Mouse (Mus musculus) midbrain, embryonic 13.5 days (tissue): ENCODE results near the gene Gm9887. TPM values are rescaled to one million over a fixed set of nuclear protein-coding genes. Genes with fewer than 3 reads are reported as not detected.
"Not testable (repeated sequence)": the region's sequence is repeated elsewhere in the genome, so short reads cannot be mapped to it uniquely, and the experiment has no call there.

Experiments used
- ATAC-seq: fragments of 200-750 bp; cut with Nextera tagmentation; 2 replicates; pipeline ENCODE4 v1.8.0; 2017; ENCODE audit warnings: mild to moderate bottlenecking, moderate TSS enrichment, moderate library complexity
- H3K27ac ChIP-seq: fragments of 300-500 bp; sonication (generic); 2 replicates; pipeline ENCODE4 v1.5.1; 2015; ENCODE audit warnings: inconsistent platforms, mild to moderate bottlenecking, moderate library complexity
- H3K27me3 ChIP-seq: fragments of 300-500 bp; sonication (generic); 2 replicates; pipeline ENCODE4 v1.6.1; 2015; ENCODE audit warnings: mild to moderate bottlenecking, inconsistent platforms
- H3K36me3 ChIP-seq: fragments of 300-500 bp; sonication (generic); 2 replicates; pipeline ENCODE4 v1.6.1; 2015; ENCODE audit warnings: mild to moderate bottlenecking, inconsistent platforms
- H3K4me1 ChIP-seq: fragments of 300-500 bp; sonication (generic); replicated peaks from 2 replicates; pipeline ENCODE4 v1.6.1; 2015; ENCODE audit warnings: inconsistent platforms
- H3K4me2 ChIP-seq: fragments of 300-500 bp; sonication (generic); replicated peaks from 2 replicates; pipeline ENCODE4 v1.6.1; 2015; ENCODE audit warnings: moderate library complexity, mild to moderate bottlenecking, inconsistent platforms
- H3K4me3 ChIP-seq: fragments of 300-500 bp; sonication (generic); replicated peaks from 2 replicates; pipeline ENCODE4 v1.5.1; 2015; ENCODE audit warnings: mild to moderate bottlenecking, inconsistent platforms
- H3K9ac ChIP-seq: fragments of 300-500 bp; sonication (generic); replicated peaks from 2 replicates; pipeline ENCODE4 v1.6.1; 2015; ENCODE audit warnings: mild to moderate bottlenecking, inconsistent platforms
- H3K9me3 ChIP-seq: fragments of 300-500 bp; sonication (generic); 2 replicates; pipeline ENCODE4 v1.6.1; 2016; ENCODE audit warnings: mild to moderate bottlenecking, inconsistent platforms
- WGBS: fragments of 180-500 bp; shearing (Covaris S2); methylation state at CpG from one replicate; pipeline ENCODE4 v1.1.7; 2015; 5-methylcytosine and 5-hydroxymethylcytosine counted together
- polyA plus RNA-seq: library from polyadenylated mRNA; unstranded; fragments of >200 nt; fragmentation: Nextera tagmentation; extraction: Ambion mirVana; gene quantifications from 2 replicates; pipeline ENCODE4 v1.2.1, GENCODE M21; 2015

Gm9887 gene
- polyA plus RNA-seq, 1 experiment from 2014 or later: 1.5 TPM

GRCm38 (mm10) chr12:69365757-69366156, 6.5 kb downstream of the Gm9887 start:
- no peaks in the 10 kb centered on the region for H3K27me3 ChIP-seq
- 79% methylated on average over 7 of the region's 7 CpGs for WGBS
- H3K27ac ChIP-seq: no peak overlapping the region
- H3K9me3 ChIP-seq: no peaks in the 10 kb centered on the region
- no peak overlapping the region for H3K9ac ChIP-seq
- H3K4me1 ChIP-seq: peaks cover 19% of the 10 kb centered on the region
- no peaks in the 10 kb centered on the region for H3K36me3 ChIP-seq
- H3K4me2 ChIP-seq: no peak overlapping the region
- no peak overlapping the region for H3K4me3 ChIP-seq
- no peak for ATAC-seq

DNA sequence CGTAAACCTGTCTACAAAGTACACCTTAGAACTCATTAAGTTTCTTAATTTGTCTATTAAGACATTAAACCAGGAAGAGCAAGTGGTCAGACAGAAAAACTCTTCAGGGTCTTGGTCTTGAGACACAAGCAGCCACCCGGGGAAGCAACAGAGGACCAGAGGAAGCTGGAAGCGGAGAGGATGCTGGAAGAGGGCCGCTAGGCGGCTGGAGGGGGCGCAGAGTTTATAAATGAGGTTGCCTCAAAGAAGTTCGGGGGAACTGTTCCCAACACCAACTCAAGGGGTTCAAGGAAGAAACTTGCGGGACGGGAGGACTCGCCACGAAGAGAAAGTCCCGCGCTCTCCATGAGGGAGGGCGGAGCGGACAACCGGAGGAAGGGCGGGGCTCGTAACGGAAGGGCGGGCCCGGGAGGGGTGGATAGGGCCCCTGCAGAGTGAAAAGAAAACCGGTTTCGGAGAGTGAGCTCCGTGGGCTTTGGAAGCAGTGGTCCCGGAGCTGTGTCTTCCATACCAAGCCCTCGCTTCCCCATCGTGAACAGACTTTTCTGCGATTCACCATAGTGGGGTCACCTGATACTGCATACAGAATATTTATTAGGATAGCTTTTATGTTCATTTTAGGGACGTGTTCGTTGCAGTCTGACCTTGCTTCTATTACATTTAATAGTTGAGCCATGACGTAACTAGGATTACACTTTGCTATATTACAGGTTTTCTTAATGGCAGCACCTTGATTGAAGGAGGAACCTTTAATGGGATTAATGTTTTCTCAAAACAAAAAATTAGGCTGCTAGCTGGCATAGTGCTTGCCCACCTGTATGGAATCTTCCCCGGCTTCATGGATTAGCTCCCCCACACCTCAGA, 8.1 kb downstream of the Gm9887 start:
- peaks cover 18% of the 10 kb centered on the region for H3K4me1 ChIP-seq
- peak overlapping the region; percentile 45 for H3K4me3 ChIP-seq
- ATAC-seq: no peak
- H3K27ac ChIP-seq: 0 out of 2 replicates have a peak overlapping the region, but pooled peaks have one; percentile 16
- no peaks in the 10 kb centered on the region for H3K36me3 ChIP-seq
- H3K27me3 ChIP-seq: no peaks in the 10 kb centered on the region
- peak overlapping the region; percentile 57 for H3K9ac ChIP-seq
- no peaks in the 10 kb centered on the region for H3K9me3 ChIP-seq
- 4% methylated on average over 32 of the region's 32 CpGs for WGBS
- peak overlapping the region; percentile 77 for H3K4me2 ChIP-seq

DNA sequence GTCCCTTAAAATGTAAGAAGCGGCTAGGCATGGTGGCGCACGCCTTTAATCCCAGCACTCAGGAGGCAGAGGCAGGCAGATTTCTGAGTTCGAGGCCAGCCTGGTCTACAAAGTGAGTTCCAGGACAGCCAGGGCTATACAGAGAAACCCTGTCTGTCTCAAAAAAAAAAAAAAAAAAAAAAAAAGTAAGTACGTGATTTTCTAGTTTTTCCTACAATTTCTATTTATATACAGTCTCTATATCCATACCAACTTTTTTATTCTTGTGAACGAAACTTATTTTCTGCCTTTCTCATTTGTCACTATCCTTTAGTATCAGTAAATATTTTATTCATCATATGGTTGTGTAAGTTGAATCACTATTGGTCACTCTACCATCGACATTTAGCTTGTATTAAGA, 9.1 kb downstream of the Gm9887 start:
- H3K36me3 ChIP-seq, H3K9ac ChIP-seq, ATAC-seq, H3K27me3 ChIP-seq, H3K27ac ChIP-seq, H3K4me2 ChIP-seq, H3K4me3 ChIP-seq, H3K9me3 ChIP-seq: not testable (repeated sequence)
- WGBS: 94% methylated on average over 7 of the region's 7 CpGs
- H3K4me1 ChIP-seq: peaks cover 18% of the 10 kb centered on the region

DNA sequence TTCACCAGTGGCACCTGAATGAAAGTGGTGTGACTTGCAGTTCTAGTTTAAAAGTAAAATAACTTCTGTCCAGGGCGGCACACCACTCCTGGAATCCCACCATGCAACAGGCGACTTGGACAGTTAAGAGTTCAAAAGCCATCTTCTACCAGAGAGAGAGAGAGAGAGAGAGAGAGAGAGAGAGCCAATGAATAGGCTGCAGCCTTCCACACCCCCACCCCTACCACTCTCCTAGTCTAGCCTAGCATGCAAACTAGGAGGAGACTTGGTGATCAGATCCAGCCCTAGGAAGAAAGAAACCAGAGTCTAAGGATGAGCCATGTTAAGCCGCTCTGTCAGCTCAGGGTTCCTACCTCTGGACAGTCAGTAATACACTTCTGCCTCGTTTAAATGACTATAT, 9.9 kb downstream of the Gm9887 start:
- 47% methylated on average over 4 of the region's 4 CpGs for WGBS
- peaks cover 20% of the 10 kb centered on the region for H3K4me1 ChIP-seq
- no peak overlapping the region for H3K9ac ChIP-seq
- ATAC-seq: no peak
- H3K9me3 ChIP-seq: no peaks in the 10 kb centered on the region
- peak overlapping the region; percentile 60 for H3K4me2 ChIP-seq
- no peaks in the 10 kb centered on the region for H3K27me3 ChIP-seq
- no peak overlapping the region for H3K27ac ChIP-seq
- H3K4me3 ChIP-seq: no peak overlapping the region
- no peaks in the 10 kb centered on the region for H3K36me3 ChIP-seq

GRCm38 (mm10) chr12:69361919-69362318, 10.3 kb downstream of the Gm9887 start:
- H3K4me1 ChIP-seq: peaks cover 22% of the 10 kb centered on the region
- peak overlapping the region; percentile 54 for H3K9ac ChIP-seq
- peak overlapping the region; percentile 51 for H3K4me3 ChIP-seq
- H3K27ac ChIP-seq: peak overlapping the region; percentile 84
- WGBS: 5% methylated on average over 10 of the region's 10 CpGs
- H3K9me3 ChIP-seq: no peaks in the 10 kb centered on the region
- peak overlapping the region; percentile 60 for H3K4me2 ChIP-seq
- no peaks in the 10 kb centered on the region for H3K36me3 ChIP-seq
- no peak for ATAC-seq
- no peaks in the 10 kb centered on the region for H3K27me3 ChIP-seq

DNA sequence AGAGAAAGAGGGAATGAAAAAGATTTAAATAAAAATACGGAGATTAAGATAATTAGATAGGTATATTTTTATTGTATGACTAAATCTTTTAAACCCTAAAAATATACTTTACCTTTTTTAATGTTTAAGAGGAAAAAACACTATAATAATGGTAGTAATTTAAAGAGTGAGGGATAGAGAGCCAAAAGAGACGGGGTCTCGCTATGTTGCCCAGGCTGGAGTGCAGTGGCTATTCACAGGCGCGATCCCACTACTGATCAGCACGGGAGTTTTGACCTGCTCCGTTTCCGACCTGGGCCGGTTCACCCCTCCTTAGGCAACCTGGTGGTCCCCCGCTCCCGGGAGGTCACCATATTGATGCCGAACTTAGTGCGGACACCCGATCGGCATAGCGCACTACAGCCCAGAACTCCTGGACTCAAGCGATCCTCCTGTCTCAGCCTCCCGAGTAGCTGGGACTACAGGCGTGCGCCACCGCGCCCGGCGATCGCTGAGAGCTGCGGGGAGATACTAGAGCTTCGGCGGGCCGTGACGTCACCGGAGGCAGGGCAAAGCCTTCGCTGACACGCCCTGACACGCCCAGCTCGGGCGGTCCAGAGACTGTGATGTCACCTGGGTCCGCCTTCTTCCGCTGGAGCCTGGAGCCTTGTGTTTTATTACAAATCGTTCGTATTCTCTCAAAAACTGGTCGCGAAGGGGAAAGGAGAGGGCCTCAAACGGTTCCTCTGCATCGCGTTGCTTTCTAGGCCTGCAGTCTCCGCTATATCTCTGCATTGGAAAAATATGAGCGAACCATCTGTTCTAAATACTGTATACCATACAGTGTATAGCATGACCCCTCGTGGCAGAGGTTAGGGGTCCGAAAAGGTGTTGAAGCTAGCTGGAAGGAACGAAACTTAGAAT, 11.0 kb downstream of the Gm9887 start:
- ATAC-seq: peak; percentile 96
- WGBS: under 1% methylated on average over 44 of the region's 50 CpGs
- peaks cover 24% of the 10 kb centered on the region for H3K4me1 ChIP-seq
- H3K27ac ChIP-seq: peak overlapping the region; percentile 84
- not testable (repeated sequence) for H3K36me3 ChIP-seq, H3K9me3 ChIP-seq, H3K27me3 ChIP-seq
- peak overlapping the region; percentile 51 for H3K4me3 ChIP-seq
- H3K4me2 ChIP-seq: peak overlapping the region; percentile 60
- peak overlapping the region; percentile 54 for H3K9ac ChIP-seq

DNA sequence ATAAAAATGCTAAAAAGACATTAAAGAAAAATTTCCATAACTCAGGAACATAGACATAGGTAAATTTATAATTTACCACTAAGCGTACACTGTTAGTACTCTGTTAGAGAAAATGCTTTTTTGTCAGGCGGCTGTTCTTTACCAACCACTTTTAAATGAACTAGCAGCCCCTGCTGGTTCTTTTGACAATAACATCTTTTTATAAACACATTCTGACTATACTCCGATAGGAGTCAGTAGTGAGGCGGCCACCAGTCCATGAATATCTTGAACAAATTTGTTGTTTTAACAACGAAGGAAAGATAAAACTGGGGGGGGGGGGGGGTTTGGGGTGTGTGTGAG, 11.6 kb downstream of the Gm9887 start:
- 13% methylated on average over 5 of the region's 5 CpGs for WGBS
- ATAC-seq: no peak
- H3K27ac ChIP-seq: no peak overlapping the region
- H3K4me1 ChIP-seq: peaks cover 28% of the 10 kb centered on the region
- no peak overlapping the region for H3K9ac ChIP-seq
- H3K9me3 ChIP-seq: no peaks in the 10 kb centered on the region
- no peaks in the 10 kb centered on the region for H3K27me3 ChIP-seq
- H3K4me3 ChIP-seq: no peak overlapping the region
- no peak overlapping the region for H3K4me2 ChIP-seq
- no peaks in the 10 kb centered on the region for H3K36me3 ChIP-seq

DNA sequence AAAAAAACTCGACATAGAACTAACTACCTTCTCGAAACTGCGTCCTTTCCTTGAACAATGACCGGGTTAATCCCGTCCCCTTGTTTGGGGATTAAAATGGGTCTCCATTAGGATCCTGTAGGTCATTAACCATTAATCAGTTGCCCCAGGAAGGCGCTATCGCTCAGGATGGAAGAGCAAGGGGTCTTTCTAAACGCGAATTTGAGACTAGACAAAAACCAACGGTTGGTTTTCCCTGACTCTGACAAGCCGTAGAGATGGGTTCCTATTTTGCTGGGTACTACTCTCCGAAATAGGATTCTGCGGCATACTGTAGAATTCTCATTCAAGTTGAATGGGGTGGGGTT, 15.0 kb downstream of the Gm9887 start:
- Histone ChIP-seq H3K36me3 (peaks cover 21% of the 10 kb centered on the region), H3K27ac (no peak overlapping the region), H3K4me1 (peaks cover 20% of the 10 kb centered on the region), H3K4me3 (peak overlapping the region; percentile 83), H3K4me2 (peak overlapping the region; percentile 87), H3K9me3 (no peaks in the 10 kb centered on the region), H3K27me3 (no peaks in the 10 kb centered on the region), H3K9ac (peak overlapping the region; percentile 91)
- no peak; the same call in 1 of the 2 replicates for ATAC-seq
- WGBS: 5% methylated on average over 13 of the region's 13 CpGs

- Histone ChIP-seq H3K4me1 (peaks cover 15% of the 10 kb centered on the region), H3K9me3 (no peaks in the 10 kb centered on the region), H3K4me2 (peak within 1 kb of the TSS; percentile 87), H3K36me3 (peaks cover 26% of the 10 kb centered on the region), H3K4me3 (peak within 1 kb of the TSS; percentile 83), H3K27ac (peak within 1 kb of the TSS; percentile 89), H3K27me3 (no peaks in the 10 kb centered on the region), H3K9ac (peak within 1 kb of the TSS; percentile 91)
- WGBS: under 1% methylated on average over 43 of the region's 50 CpGs
- peak; percentile 72 for ATAC-seq
These were observed 15.5 kb downstream of the Gm9887 start, which contains the start of gene Nemf for GRCm38 (mm10) chr12:69356546-69357299. TSS of gene Nemf (minus strand) at chr12:69357165.

DNA sequence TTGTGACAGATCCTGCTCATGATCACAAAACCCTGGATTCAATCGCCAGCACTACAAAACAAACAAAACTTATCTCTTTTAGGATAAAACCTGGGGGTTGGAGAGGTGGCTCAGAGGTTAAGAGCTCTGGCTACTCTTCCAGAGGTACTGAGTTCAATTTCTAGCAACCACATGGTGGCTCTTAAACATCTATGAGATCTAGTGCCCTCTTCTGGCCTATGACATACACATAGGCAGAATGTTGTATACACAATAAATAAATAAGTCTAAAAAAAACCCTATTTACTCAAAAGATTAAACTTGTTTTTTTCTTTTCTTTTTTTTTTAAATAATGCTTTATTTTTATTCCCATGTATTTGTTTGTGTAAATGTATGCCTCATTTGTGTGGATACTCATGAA, 20.6 kb downstream of the Gm9887 start:
- Histone ChIP-seq H3K4me1 (peaks cover 12% of the 10 kb centered on the region), H3K36me3 (peaks cover 65% of the 10 kb centered on the region), H3K27me3 (no peaks in the 10 kb centered on the region), H3K9ac (no peak overlapping the region), H3K9me3 (no peaks in the 10 kb centered on the region), H3K27ac (no peak overlapping the region), H3K4me3 (no peak overlapping the region), H3K4me2 (no peak overlapping the region)
- ATAC-seq: no peak
- 91% methylated on average over 1 of the region's 1 CpGs for WGBS

DNA sequence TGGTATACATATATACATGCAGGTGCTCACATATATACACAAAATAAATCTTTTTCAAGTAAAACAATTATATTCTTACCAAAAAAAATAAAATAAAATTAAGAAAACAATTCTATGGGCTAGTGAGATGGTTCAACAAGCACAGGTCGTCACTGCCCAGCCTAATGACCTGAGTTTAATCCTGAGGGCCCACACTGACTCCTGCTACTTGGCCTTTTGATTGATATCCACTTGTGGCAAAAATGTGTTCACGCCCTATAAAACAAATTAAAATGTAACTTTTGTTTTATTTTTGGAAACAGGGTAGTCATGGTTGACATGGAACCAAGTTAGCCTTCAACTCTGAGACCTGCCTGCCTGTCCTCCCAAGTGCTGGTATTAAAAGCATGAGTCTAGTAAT, 22.3 kb downstream of the Gm9887 start:
- H3K4me1 ChIP-seq: no peaks in the 10 kb centered on the region
- no peak overlapping the region for H3K4me2 ChIP-seq
- no peak overlapping the region for H3K9ac ChIP-seq
- no peak overlapping the region for H3K4me3 ChIP-seq
- WGBS: 90% methylated on average over 2 of the region's 2 CpGs
- no peak overlapping the region for H3K27ac ChIP-seq
- no peaks in the 10 kb centered on the region for H3K27me3 ChIP-seq
- no peak for ATAC-seq
- H3K36me3 ChIP-seq: peaks cover 76% of the 10 kb centered on the region
- no peaks in the 10 kb centered on the region for H3K9me3 ChIP-seq
